Mouse (Mus musculus) bone marrow, adult 2 months (tissue): ENCODE data around the gene Nkx6-2. TPM values are rescaled to one million over a fixed set of nuclear protein-coding genes. Genes with fewer than 3 reads are reported as not detected.

Source experiments
- H3K27ac ChIP-seq: fragments of 200-500 bp; 2 replicates; pipeline ENCODE4 v1.5.1; 2012; ENCODE audit warnings: low read depth, mild to moderate bottlenecking, control low read depth, inconsistent platforms, low read length; ENCODE audit not compliant: control insufficient read depth, poor library complexity, insufficient read depth
- H3K4me1 ChIP-seq: fragments of 200-500 bp; 2 replicates; pipeline ENCODE4 v1.6.1; 2011; ENCODE audit warnings: low read length; ENCODE audit not compliant: control insufficient read depth, insufficient read depth
- H3K4me3 ChIP-seq: fragments of 200-500 bp; replicated peaks from 2 replicates; pipeline ENCODE3; 2011; ENCODE audit warnings: mild to moderate bottlenecking, low read depth, low read length, control low read depth; ENCODE audit not compliant: control insufficient read depth
- CTCF ChIP-seq: fragments of 200-500 bp; IDR thresholded peaks from 2 replicates; pipeline ENCODE4 v1.5.1; 2011; ENCODE audit warnings: low read length, control low read depth; ENCODE audit not compliant: control insufficient read depth, insufficient read depth
- POLR2A ChIP-seq: fragments of 200-500 bp; IDR thresholded peaks from 2 replicates; pipeline ENCODE4 v1.6.1; 2011; ENCODE audit warnings: low read depth, mild to moderate bottlenecking, control low read depth, low read length, borderline replicate concordance; ENCODE audit not compliant: control insufficient read depth
- WGBS: fragments of 180-500 bp; shearing (Covaris S2); methylation state at CpG from one replicate; pipeline ENCODE4 v1.1.7; 2018; 5-methylcytosine and 5-hydroxymethylcytosine counted together
- polyA plus RNA-seq: library from polyadenylated mRNA; stranded (reverse); fragments of >200 nt; gene quantifications from 2 replicates; pipeline ENCODE4 v1.2.4, GENCODE M21; 2011; ENCODE audit warnings: low replicate concordance; ENCODE audit not compliant: missing spikeins, insufficient read depth, insufficient read length

Gene Nkx6-2
- polyA plus RNA-seq, 1 experiment = not detected

- no peaks in the 10 kb centered on the region for H3K4me1 ChIP-seq
- no peak overlapping the region for H3K27ac ChIP-seq
- WGBS = 85% methylated on average over 2 of the region's 2 CpGs
- no peak overlapping the region for H3K4me3 ChIP-seq
- TF ChIP-seq POLR2A = no peak
- TF ChIP-seq CTCF = no peak
Observed at GRCm38 (mm10) chr7:139538541-139538940, 44.1 kb downstream of the Nkx6-2 start.

- H3K4me3 ChIP-seq = no peak overlapping the region
- H3K4me1 ChIP-seq = no peaks in the 10 kb centered on the region
- 90% methylated on average over 9 of the region's 9 CpGs for WGBS
- no peak for TF ChIP-seq CTCF
- no peak for TF ChIP-seq POLR2A
- H3K27ac ChIP-seq = no peak overlapping the region
Observed at GRCm38 (mm10) chr7:139537831-139538230, 44.8 kb downstream of the Nkx6-2 start.

GRCm38 (mm10) chr7:139536831-139537230, 45.8 kb downstream of the Nkx6-2 start:
- Histone ChIP-seq H3K27ac (no peak overlapping the region), H3K4me3 (no peak overlapping the region), H3K4me1 (no peaks in the 10 kb centered on the region)
- 93% methylated on average over 2 of the region's 2 CpGs for WGBS
- TF ChIP-seq CTCF = no peak
- TF ChIP-seq POLR2A = no peak

- no peaks in the 10 kb centered on the region for H3K4me1 ChIP-seq
- no peak overlapping the region for H3K27ac ChIP-seq
- H3K4me3 ChIP-seq = no peak overlapping the region
- no peak for TF ChIP-seq POLR2A
- 88% methylated on average over 5 of the region's 5 CpGs for WGBS
Observed at GRCm38 (mm10) chr7:139536331-139536730, 46.3 kb downstream of the Nkx6-2 start.

GRCm38 (mm10) chr7:139531428-139531801, 51.2 kb downstream of the Nkx6-2 start:
- no peak overlapping the region for H3K4me3 ChIP-seq
- WGBS = 91% methylated on average over 4 of the region's 4 CpGs
- H3K4me1 ChIP-seq = no peaks in the 10 kb centered on the region
- H3K27ac ChIP-seq = no peak overlapping the region
- TF ChIP-seq POLR2A = no peak
- no peak for TF ChIP-seq CTCF

- 89% methylated on average over 16 of the region's 16 CpGs for WGBS
- no peak overlapping the region for H3K27ac ChIP-seq
- no peak overlapping the region for H3K4me3 ChIP-seq
- TF ChIP-seq POLR2A = no peak
- no peak for TF ChIP-seq CTCF
- H3K4me1 ChIP-seq = no peaks in the 10 kb centered on the region
Observed at GRCm38 (mm10) chr7:139530591-139531427, 51.8 kb downstream of the Nkx6-2 start.

Other genes starting within 250 kb of the Nkx6-2 start
- 11.0 and 28.1 TPM in 2 replicates for gene Inpp5a, start 193.7 kb downstream of the Nkx6-2 start, polyA plus RNA-seq
- not detected in 2 replicates for gene Cfap46, start 101.0 kb upstream of the Nkx6-2 start, polyA plus RNA-seq